ENCODE assay signal across 11 mouse cellular contexts in the genomic region with DNA sequence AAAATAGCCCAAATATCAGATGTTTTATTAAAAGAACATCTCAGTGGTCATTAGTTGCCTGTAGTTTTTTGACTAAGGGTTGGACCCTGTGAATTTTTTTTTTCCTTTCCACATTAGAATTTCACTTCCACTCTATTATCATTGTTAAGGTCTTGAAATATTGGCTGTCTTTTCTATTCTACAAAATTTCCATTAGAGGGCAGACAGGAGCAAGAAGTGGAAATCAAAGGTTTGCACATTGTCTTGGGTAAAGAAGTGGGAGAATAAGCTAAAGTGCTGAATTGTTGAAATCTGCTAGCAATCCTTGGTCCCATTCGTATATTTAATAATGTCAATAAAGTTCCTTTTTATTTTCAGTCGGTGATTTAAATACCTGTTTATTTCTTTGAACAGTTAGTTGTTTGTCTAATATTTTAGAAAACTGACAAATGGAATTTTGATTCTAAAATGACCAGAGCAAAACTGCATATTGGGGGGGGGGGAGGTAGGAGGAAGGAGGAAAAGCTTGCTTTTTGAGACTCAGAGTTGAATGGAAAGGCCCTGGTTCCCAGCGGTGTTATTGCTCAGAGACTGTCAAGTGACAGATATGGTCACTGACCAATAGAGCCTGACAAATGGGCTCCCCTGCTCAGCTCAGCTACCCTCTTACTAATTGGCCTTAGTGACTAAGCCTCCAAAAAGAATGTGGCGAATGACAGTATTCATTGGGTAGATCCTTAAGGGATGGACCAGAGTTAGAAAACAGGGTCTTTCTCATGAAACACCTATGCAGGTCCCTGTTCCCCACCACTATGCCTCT.
A peak's percentile ranks its signal among the peaks of the same experiment; 100 is the strongest.
DNase-seq lines count a peak whose midpoint lies in the region; ATAC-seq and TF ChIP-seq lines count a peak whose summit lies in the region.
"Had no signal": no experiment of that assay in that cellular context is flagged by ENCODE, and none has a peak within 500 bp of the region (broad histone marks: within the 10 kb centered on the region; RNA-seq: fewer than 3 reads in every experiment).

No protein-coding gene starts in this region.

- H3K27me3 ChIP-seq in lung, embryonic 14.5 days (ENCODE audit: insufficient read depth, low read length) = no peaks in the 10 kb centered on the region
- H3K27me3 ChIP-seq in midbrain, postnatal 0 days (ENCODE audit: insufficient read depth, low read length) = no peaks in the 10 kb centered on the region
- no peaks in the 10 kb centered on the region for H3K27me3 ChIP-seq in intestine, embryonic 15.5 days (replicated peaks)
- H3K27me3 ChIP-seq: embryonic facial prominence, embryonic 13.5 days; megakaryocyte, embryonic 14.5 days had no signal

- DNase-seq in lung, embryonic 14.5 days = peak; percentile 71
- DNase-seq in lung, adult 2 months = no peak
- peak; percentile 56 for DNase-seq in NIH3T3 (ENCODE audit: low read depth)
- DNase-seq in embryo, embryonic 11 days = peak; percentile 63
- DNase-seq in midbrain, postnatal 0 days (ENCODE audit: low spot score) = peak; percentile 60
- no peak for DNase-seq in ovary, postnatal 14 days (ENCODE audit: low spot score)
- DNase-seq: adrenal gland, postnatal 25 days; layer of hippocampus, postnatal 36 days had no signal

- H3K9me3 ChIP-seq in lung, embryonic 14.5 days (ENCODE audit: low read depth, low read length) = no peaks in the 10 kb centered on the region
- H3K9me3 ChIP-seq in midbrain, postnatal 0 days (ENCODE audit: low read length) = no peaks in the 10 kb centered on the region
- H3K9me3 ChIP-seq in intestine, embryonic 15.5 days = no peaks in the 10 kb centered on the region
- H3K9me3 ChIP-seq: embryonic facial prominence, embryonic 13.5 days; megakaryocyte, embryonic 14.5 days had no signal

- 45% methylated on average over 4 of the region's 4 CpGs for WGBS in lung, embryonic 14.5 days
- 49% methylated on average over 4 of the region's 4 CpGs for WGBS in lung, adult 2 months
- 51% methylated on average over 4 of the region's 4 CpGs for WGBS in midbrain, postnatal 0 days
- WGBS in intestine, embryonic 15.5 days = 65% methylated on average over 4 of the region's 4 CpGs

- no peak overlapping the region for H3K27ac ChIP-seq in lung, embryonic 14.5 days (ENCODE audit: low read depth)
- H3K27ac ChIP-seq in midbrain, postnatal 0 days (ENCODE audit: low read depth, low read length) = no peak overlapping the region
- no peak overlapping the region for H3K27ac ChIP-seq in intestine, embryonic 15.5 days
- H3K27ac ChIP-seq: embryonic facial prominence, embryonic 13.5 days had no signal

- no peaks in the 10 kb centered on the region for H3K36me3 ChIP-seq in lung, embryonic 14.5 days (ENCODE audit: insufficient read depth)
- H3K36me3 ChIP-seq in midbrain, postnatal 0 days (ENCODE audit: insufficient read depth, low read length) = no peaks in the 10 kb centered on the region
- no peaks in the 10 kb centered on the region for H3K36me3 ChIP-seq in intestine, embryonic 15.5 days
- H3K36me3 ChIP-seq: embryonic facial prominence, embryonic 13.5 days had no signal

- H3K9ac ChIP-seq in lung, embryonic 14.5 days = no peak overlapping the region
- H3K9ac ChIP-seq in midbrain, postnatal 0 days (replicated peaks; ENCODE audit: low read length, poor library complexity, severe bottlenecking) = no peak overlapping the region
- H3K9ac ChIP-seq in intestine, embryonic 15.5 days = no peak overlapping the region
- H3K9ac ChIP-seq: embryonic facial prominence, embryonic 13.5 days had no signal

- H3K4me3 ChIP-seq in lung, embryonic 14.5 days (ENCODE audit: low read depth, low read length) = no peak overlapping the region
- no peak overlapping the region for H3K4me3 ChIP-seq in lung, adult 2 months (replicated peaks; ENCODE audit: extremely low read depth, low read depth, low read length)
- H3K4me3 ChIP-seq in midbrain, postnatal 0 days (ENCODE audit: low read depth, low read length) = no peak overlapping the region
- H3K4me3 ChIP-seq in intestine, embryonic 15.5 days (replicated peaks) = no peak overlapping the region
- H3K4me3 ChIP-seq: embryonic facial prominence, embryonic 13.5 days; megakaryocyte, embryonic 14.5 days had no signal

- ATAC-seq in lung, embryonic 14.5 days (ENCODE audit: insufficient read depth) = no peak
- no peak for ATAC-seq in midbrain, postnatal 0 days (ENCODE audit: low FRiP score)
- no peak for ATAC-seq in intestine, embryonic 15.5 days

- peaks cover 2% of the 10 kb centered on the region; the same call in 1 of the 2 replicates for H3K4me1 ChIP-seq in lung, embryonic 14.5 days (ENCODE audit: insufficient read depth)
- no peaks in the 10 kb centered on the region for H3K4me1 ChIP-seq in lung, adult 2 months (ENCODE audit: control insufficient read depth, insufficient read depth, low read length)
- no peaks in the 10 kb centered on the region for H3K4me1 ChIP-seq in midbrain, postnatal 0 days (ENCODE audit: insufficient read depth, low read length)
- H3K4me1 ChIP-seq in intestine, embryonic 15.5 days (replicated peaks) = no peaks in the 10 kb centered on the region
- H3K4me1 ChIP-seq: embryonic facial prominence, embryonic 13.5 days; megakaryocyte, embryonic 14.5 days had no signal

- TF ChIP-seq POLR2A in lung, adult 2 months (IDR thresholded peaks at IDR 0.05; ENCODE audit: borderline replicate concordance, extremely low read depth, low read depth, low read length) = no peak

- peak; percentile 61 for TF ChIP-seq CTCF in lung, embryonic 14.5 days (IDR thresholded peaks at IDR 0.05; ENCODE audit: low read depth)
- no peak for TF ChIP-seq CTCF in lung, adult 2 months (IDR thresholded peaks at IDR 0.05; ENCODE audit: insufficient read depth, low read length)
- peak; percentile 77 for TF ChIP-seq CTCF in midbrain, postnatal 0 days (IDR thresholded peaks at IDR 0.05)

- no peak overlapping the region for H3K4me2 ChIP-seq in lung, embryonic 14.5 days
- no peak overlapping the region for H3K4me2 ChIP-seq in midbrain, postnatal 0 days (ENCODE audit: low read depth, low read length, poor library complexity, severe bottlenecking)
- no peak overlapping the region for H3K4me2 ChIP-seq in intestine, embryonic 15.5 days (replicated peaks)
- H3K4me2 ChIP-seq: embryonic facial prominence, embryonic 13.5 days had no signal

Comparison
In these comparisons a context has a peak if more than half of its experiments do, and no peak if none do; other contexts are left out.
1. DNase-seq: peak in lung, embryonic 14.5 days (single experiment), NIH3T3 (single experiment), embryo, embryonic 11 days (single experiment) and midbrain, postnatal 0 days (single experiment); none in lung, adult 2 months (single experiment) and ovary, postnatal 14 days (single experiment).